Mouse (Mus musculus) pancreas, adult 10 weeks (tissue): ENCODE measurements around the gene Crabp1. TPM values are rescaled to one million over a fixed set of nuclear protein-coding genes. Genes with fewer than 3 reads are reported as not detected.

ENCODE experiments used
- polyA plus RNA-seq: library from polyadenylated mRNA; stranded (reverse); fragments of 350-450 nt; fragmentation: Illumina TruSeq; extraction: RNeasy Lipid Tissue Mini Kit (QIAGEN cat#74804); gene quantifications from one replicate; pipeline ENCODE4 v1.2.3, GENCODE M21; 2015; ENCODE audit warnings: low read depth, low replicate concordance; ENCODE audit not compliant: insufficient read depth

Crabp1 gene
- not detected for polyA plus RNA-seq

DNA sequence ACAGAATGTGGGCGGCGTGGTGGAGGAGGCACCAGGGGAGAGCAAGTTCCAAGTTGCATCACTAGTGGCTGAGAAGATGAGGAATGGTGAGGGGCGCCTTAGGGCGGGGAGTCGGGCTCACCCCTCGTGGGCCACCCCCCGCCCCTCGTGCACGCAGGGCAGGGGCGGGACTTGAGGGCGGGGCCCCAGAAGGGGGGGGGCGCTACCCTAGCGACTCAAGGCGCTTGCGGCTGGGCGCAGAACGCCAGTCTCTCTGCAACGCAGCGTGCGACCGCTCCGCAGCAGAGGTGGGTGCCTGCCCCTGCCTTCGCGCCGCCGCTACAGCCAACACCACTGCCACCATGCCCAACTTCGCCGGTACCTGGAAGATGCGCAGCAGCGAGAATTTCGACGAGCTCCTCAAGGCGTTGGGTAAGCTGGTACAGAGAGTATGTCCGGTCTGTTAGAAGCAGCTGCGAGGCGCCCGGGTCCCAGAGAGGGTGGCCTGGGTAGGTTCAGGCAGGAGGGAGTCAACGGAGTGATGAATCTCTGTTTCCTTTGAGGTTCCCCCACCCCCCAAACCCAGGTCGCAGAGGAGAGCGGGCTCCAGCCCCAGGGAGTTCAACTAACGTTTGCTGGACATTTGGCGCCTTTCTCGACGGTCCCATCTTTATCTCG, at the start of gene Crabp1:
Gene Crabp1, plus strand, starts transcription at position 188 of the 657 bp plus-strand sequence.

GRCm38 (mm10) chr9:54733921-54734638, 30.5 kb upstream of the Crabp1 start, which contains the start of gene Wdr61:
Gene Wdr61, minus strand, starts transcription at chr9:54734519.

Other genes with a start within 250 kb of the Crabp1 start
- gene Sh2d7, start 225.8 kb upstream of the Crabp1 start, polyA plus RNA-seq: not detected
- 5.3 TPM for gene Cib2, start 204.5 kb upstream of the Crabp1 start, polyA plus RNA-seq
- gene Idh3a, start 178.4 kb upstream of the Crabp1 start, polyA plus RNA-seq: 7.2 TPM
- 0.28 TPM for gene Acsbg1, start 102.9 kb upstream of the Crabp1 start, polyA plus RNA-seq
- gene Dnaja4, start 65.9 kb upstream of the Crabp1 start, polyA plus RNA-seq: 6.0 TPM
- 10.9 TPM for gene Wdr61, start 30.2 kb upstream of the Crabp1 start, polyA plus RNA-seq
- 6.3 TPM for gene Ireb2, start 99.0 kb downstream of the Crabp1 start, polyA plus RNA-seq
- 0.72 TPM for gene Hykk, start 152.5 kb downstream of the Crabp1 start, polyA plus RNA-seq
- 31.0 TPM for gene Psma4, start 186.0 kb downstream of the Crabp1 start, polyA plus RNA-seq
- gene AY074887, start 186.2 kb downstream of the Crabp1 start, polyA plus RNA-seq: not detected
- gene Chrna5, start 216.1 kb downstream of the Crabp1 start, polyA plus RNA-seq: not detected